Mouse (Mus musculus) cortical plate, adult 2 months (tissue): Measurements from ENCODE around the gene Nfib. TPM values are rescaled to one million over a fixed set of nuclear protein-coding genes. Genes with fewer than 3 reads are reported as not detected.

Source experiments
- H3K27ac ChIP-seq: fragments of 200-500 bp; 2 replicates; pipeline ENCODE4 v1.5.1; 2012; ENCODE audit warnings: low read length, control low read depth, inconsistent platforms; ENCODE audit not compliant: insufficient read depth
- H3K4me1 ChIP-seq: fragments of 200-500 bp; 2 replicates; pipeline ENCODE4 v1.6.1; 2011; ENCODE audit warnings: low read length; ENCODE audit not compliant: control insufficient read depth, insufficient read depth
- H3K4me3 ChIP-seq: fragments of 200-500 bp; 2 replicates; pipeline ENCODE4 v1.5.1; 2011; ENCODE audit warnings: mild to moderate bottlenecking, low read length, control low read depth; ENCODE audit not compliant: insufficient read depth
- CTCF ChIP-seq: fragments of 200-500 bp; IDR thresholded peaks from 2 replicates; pipeline ENCODE4 v1.5.1; 2011; ENCODE audit warnings: mild to moderate bottlenecking, control low read depth, low read length; ENCODE audit not compliant: insufficient read depth; ENCODE audit errors: extremely low read depth
- POLR2A ChIP-seq: fragments of 200-500 bp; IDR thresholded peaks from 2 replicates; pipeline ENCODE4 v1.6.1; 2011; ENCODE audit warnings: mild to moderate bottlenecking, low read length, control low read depth; ENCODE audit not compliant: insufficient read depth; ENCODE audit errors: extremely low read depth
- polyA plus RNA-seq: library from polyadenylated mRNA; depleted of rRNA; stranded (reverse); fragments of >200 nt; gene quantifications from 2 replicates; pipeline ENCODE4 v1.2.3, GENCODE M21; 2012

Gene Nfib
- polyA plus RNA-seq, 1 experiment = 31.8 TPM

- no peaks in the 10 kb centered on the region; the same call in 1 of the 2 replicates for H3K4me1 ChIP-seq
- H3K4me3 ChIP-seq = no peak overlapping the region
- TF ChIP-seq CTCF (no peak), POLR2A (no peak)
- no peak overlapping the region for H3K27ac ChIP-seq
Observed at GRCm38 (mm10) chr4:82396003-82396402, 309.5 kb downstream of the Nfib start.

GRCm38 (mm10) chr4:82394346-82394745 lies 311.2 kb downstream of the Nfib start:
- no peaks in the 10 kb centered on the region; the same call in 1 of the 2 replicates for H3K4me1 ChIP-seq
- no peak overlapping the region for H3K27ac ChIP-seq
- no peak for TF ChIP-seq CTCF
- TF ChIP-seq POLR2A = no peak
- H3K4me3 ChIP-seq = no peak overlapping the region

- Histone ChIP-seq H3K4me3 (no peak overlapping the region), H3K4me1 (no peaks in the 10 kb centered on the region; the same call in 1 of the 2 replicates), H3K27ac (no peak overlapping the region)
- no peak for TF ChIP-seq POLR2A
- TF ChIP-seq CTCF = no peak
Observed at GRCm38 (mm10) chr4:82393021-82393420, 312.5 kb downstream of the Nfib start.

- Histone ChIP-seq H3K4me1 (no peaks in the 10 kb centered on the region; the same call in 1 of the 2 replicates), H3K27ac (no peak overlapping the region), H3K4me3 (no peak overlapping the region)
- TF ChIP-seq POLR2A (no peak), CTCF (no peak)
Observed at GRCm38 (mm10) chr4:82392496-82392895, 313.1 kb downstream of the Nfib start.

- Histone ChIP-seq H3K4me1 (no peaks in the 10 kb centered on the region; the same call in 1 of the 2 replicates), H3K27ac (no peak overlapping the region), H3K4me3 (no peak overlapping the region)
- TF ChIP-seq CTCF = no peak
- TF ChIP-seq POLR2A = no peak
Observed at GRCm38 (mm10) chr4:82391726-82392472, 313.7 kb downstream of the Nfib start.

- H3K4me3 ChIP-seq = no peak overlapping the region
- TF ChIP-seq POLR2A (no peak), CTCF (no peak)
- no peaks in the 10 kb centered on the region; the same call in 1 of the 2 replicates for H3K4me1 ChIP-seq
- no peak overlapping the region for H3K27ac ChIP-seq
Observed at GRCm38 (mm10) chr4:82390545-82390944, 315.0 kb downstream of the Nfib start.

- Histone ChIP-seq H3K4me3 (no peak overlapping the region), H3K27ac (no peak overlapping the region), H3K4me1 (no peaks in the 10 kb centered on the region; the same call in 1 of the 2 replicates)
- no peak for TF ChIP-seq CTCF
- TF ChIP-seq POLR2A = no peak
Observed at GRCm38 (mm10) chr4:82389876-82390275, 315.7 kb downstream of the Nfib start.

GRCm38 (mm10) chr4:82387620-82388019 lies 317.9 kb downstream of the Nfib start:
- no peak for TF ChIP-seq POLR2A
- no peak for TF ChIP-seq CTCF
- H3K27ac ChIP-seq = 0 out of 2 replicates have a peak overlapping the region, but pooled peaks have one; percentile 13
- peaks cover 5% of the 10 kb centered on the region; the same call in 1 of the 2 replicates for H3K4me1 ChIP-seq
- H3K4me3 ChIP-seq = no peak overlapping the region

- Histone ChIP-seq H3K4me1 (peaks cover 5% of the 10 kb centered on the region; the same call in 1 of the 2 replicates), H3K4me3 (no peak overlapping the region), H3K27ac (no peak overlapping the region)
- TF ChIP-seq CTCF = no peak
Observed at GRCm38 (mm10) chr4:82386222-82386993, 319.1 kb downstream of the Nfib start.
